Mouse (Mus musculus) adipocyte (in vitro differentiated cells): ENCODE results near the gene Efl1.

ENCODE experiments used
- DNase-seq: peaks from one replicate; pipeline ENCODE4 v3.0.0-alpha.2; 2016; ENCODE audit warnings: low spot score

The Efl1 gene

GRCm38 (mm10) chr7:82812186-82813155, 164.1 kb downstream of the Efl1 start:
- no peak for DNase-seq

GRCm38 (mm10) chr7:82819541-82819940, 171.1 kb downstream of the Efl1 start:
- DNase-seq: no peak

- DNase-seq: no peak
Observed at GRCm38 (mm10) chr7:82820661-82821060, 172.2 kb downstream of the Efl1 start.

- DNase-seq: no peak
Observed at GRCm38 (mm10) chr7:82821501-82821900, 173.1 kb downstream of the Efl1 start.

GRCm38 (mm10) chr7:82822528-82822927, 174.1 kb downstream of the Efl1 start:
- no peak for DNase-seq
